Mouse (Mus musculus) left cerebral cortex, adult 9 months (tissue): ENCODE measurements at regions not wholly inside any gene's neighbourhood (a gene's known extent, or its start where the extent isn't known, plus 50 kb on each side); places are given as distances from the start of the nearest gene placed in this dataset.
A peak's percentile ranks its signal among the peaks of the same experiment; 100 is the strongest.

Experiments used
- DNase-seq, 2 experiments: peaks; one replicate each; pipeline ENCODE4 v3.0.0; 2022; ENCODE audit warnings: low spot score in 2 of 2

DNA sequence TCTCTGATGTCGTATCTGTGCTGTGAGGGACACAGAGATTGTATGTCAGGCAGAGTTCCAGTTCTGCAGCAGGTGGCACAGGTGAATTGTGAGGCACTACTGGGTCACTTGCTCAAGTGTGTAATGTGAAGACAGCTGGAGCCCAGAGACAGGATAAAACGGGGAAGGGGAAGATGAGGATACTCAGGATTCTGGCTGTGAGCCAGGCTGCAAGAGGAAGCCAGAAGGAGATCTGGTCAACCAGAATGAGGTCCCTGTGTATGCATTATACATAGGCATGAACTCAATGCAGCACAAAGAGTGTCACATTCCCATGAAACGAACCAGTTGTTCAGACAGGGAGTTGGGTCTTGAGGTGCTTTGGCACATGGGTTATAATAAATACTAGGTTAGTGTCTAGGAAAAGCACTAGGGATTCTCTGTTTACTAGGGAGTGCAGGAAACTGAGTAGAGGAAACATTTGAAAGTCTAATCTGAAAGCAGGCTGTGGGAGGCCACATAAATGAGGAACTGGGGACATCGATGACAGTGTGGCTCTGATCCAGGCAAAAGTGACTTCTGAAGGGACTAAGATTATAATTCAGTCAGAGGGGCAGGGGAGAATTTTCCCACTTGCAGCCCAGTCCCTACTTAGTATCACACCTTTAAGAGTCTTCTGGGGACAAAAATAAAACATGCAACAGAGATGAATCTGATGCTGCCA, 109.9 kb upstream of the Rxfp2 start:
- DNase-seq, result no peak

GRCm38 (mm10) chr5:149909108-149909739, 109.3 kb upstream of the Rxfp2 start:
- no peak for DNase-seq

DNA sequence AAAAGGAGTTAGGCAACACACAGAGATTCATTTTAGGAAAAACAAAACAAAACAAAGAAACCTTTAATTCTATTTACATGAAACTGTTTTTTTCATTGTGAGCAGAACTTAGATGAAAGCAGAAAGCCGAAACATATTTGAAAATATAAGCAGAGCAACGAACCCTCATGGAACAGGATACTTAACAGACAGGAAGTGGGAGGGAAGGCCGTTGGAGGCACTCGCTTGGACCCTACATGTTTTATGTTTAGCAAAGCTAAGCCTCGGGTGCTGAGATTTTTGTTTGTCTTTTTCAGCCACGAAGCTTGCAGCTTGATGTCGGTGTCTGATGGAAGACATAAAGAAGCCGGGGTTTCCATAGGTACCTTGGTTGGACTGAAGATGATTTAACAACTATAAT, 108.5 kb upstream of the Rxfp2 start:
- no peak for DNase-seq

DNA sequence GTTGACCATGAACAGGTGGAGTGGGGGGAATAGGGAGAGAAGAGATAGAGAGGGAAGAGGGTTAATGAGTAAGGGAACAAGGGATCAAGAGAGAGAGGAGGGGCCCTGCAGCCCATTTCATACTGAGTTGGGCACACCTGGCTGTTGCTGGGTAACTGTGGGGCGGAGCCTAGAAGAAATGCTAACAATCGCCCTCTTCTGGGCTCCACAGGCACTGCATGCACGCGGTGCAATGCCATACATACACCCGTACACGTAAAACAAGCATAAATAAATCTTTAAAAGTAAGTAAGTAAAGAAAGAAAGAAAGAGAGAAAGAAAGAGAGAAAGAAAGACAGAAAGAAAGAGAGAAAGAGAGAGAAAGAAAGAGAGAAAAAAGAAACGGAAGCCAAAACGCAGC, 106.5 kb upstream of the Rxfp2 start:
- DNase-seq, result no peak

DNA sequence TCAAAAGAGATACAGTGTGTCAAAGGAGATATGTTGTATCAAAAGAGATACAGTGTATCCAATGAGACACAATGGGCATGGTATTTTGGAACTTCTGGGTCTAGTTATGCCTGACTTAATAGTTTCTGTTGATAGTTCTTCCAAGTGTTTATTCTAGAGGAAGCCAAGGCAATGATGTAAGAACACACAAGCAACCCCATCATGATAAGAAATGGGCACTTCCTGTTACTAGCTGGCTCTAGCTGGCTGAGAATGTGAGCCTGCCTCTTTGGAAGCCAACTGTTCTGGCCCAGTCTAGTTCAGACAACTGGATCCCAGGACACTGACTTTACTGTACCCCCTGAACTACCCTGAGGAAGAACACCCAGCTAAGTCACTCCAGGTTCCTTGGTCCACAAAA, 102.7 kb upstream of the Rxfp2 start:
- DNase-seq, result no peak

DNA sequence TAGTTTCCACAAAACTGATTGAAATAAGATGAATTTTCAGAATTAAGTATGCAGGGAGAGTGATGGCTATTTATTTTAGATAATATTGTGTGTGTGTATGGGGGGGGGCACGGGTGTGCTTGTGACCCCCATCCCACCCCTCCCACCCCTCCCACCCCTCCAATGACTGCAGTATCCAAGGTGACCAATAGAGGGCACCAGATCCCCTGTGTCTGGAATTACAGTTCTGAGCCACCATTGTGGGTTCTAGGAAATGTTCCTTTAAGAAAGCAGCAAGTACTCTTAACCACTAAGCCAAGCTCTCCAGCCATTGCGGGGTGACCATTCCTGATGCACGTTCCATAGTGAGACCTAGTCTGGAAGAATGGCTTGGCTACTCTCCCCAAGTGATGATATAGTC, 101.1 kb upstream of the Rxfp2 start:
- no peak for DNase-seq

- DNase-seq, result no peak
Observed at GRCm38 (mm10) chr5:149919097-149919496, 99.4 kb upstream of the Rxfp2 start.

GRCm38 (mm10) chr5:149920326-149920725, 98.1 kb upstream of the Rxfp2 start:
- DNase-seq, result no peak

DNA sequence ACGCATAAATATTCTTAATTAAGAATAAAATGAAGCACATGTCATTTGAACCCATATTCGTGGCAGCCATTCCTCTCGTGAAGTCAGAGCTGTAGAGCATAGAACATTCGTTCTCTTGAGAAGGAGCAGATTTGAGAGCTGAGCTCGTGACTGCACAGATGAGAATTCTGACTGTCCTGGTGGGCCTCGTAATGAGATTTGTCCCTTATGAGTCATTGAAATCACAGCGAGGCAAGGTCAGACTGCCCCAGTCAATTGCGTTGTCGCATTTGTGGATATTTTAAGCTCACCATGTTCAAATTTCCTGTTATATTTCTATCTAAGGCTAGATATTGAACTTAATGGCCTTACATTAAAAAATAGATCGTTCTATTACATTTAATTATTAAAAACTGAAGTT, 94.0 kb upstream of the Rxfp2 start:
- DNase-seq, result no peak

DNA sequence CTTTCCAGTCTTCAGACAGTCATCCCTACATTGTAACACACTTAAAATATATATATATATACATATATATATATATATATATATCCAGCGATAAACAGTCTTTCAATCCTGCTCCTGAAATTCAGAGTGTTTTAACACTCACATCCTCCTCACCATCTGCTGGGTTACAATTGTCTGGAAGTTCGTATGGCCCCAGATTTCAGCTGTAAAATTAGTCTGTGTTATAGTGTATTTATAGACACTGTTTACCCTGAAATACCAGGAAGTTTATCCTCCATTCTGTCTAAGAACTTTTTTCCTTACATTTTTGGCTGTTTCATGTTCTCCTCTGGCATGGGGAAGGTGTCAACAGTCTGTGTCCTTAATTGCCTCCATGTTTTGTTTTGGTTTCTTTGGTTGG, 91.7 kb upstream of the Rxfp2 start:
- peak; percentile 14 to 46 for DNase-seq

DNA sequence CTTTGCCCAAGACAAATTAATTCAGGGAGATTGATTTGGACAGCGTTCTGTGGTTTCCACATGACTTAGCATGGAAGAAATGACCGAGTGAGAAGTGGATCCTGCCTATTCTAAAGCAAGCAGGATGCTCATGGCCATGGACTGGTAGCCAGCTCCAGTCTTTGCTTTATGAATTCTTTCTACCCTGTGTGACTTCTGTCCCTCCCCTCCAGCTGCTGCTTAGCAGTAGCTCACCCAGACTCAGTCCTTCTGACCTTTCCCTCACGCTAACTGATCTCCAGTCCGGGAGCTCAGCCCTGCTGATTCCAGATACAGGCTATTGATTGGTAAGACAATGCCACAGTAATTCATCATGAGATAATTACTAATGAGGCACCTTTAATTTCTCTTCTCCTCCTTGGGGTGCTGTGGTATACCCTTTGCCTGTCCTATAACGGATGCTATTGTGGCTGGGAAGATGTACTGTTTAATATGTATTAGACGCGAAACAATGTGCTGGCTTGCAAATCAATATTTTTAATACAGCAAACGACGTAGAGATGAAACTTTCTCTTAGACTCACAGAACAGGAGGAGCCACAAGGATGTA, 86.8 kb upstream of the Rxfp2 start:
- DNase-seq, result no peak

DNA sequence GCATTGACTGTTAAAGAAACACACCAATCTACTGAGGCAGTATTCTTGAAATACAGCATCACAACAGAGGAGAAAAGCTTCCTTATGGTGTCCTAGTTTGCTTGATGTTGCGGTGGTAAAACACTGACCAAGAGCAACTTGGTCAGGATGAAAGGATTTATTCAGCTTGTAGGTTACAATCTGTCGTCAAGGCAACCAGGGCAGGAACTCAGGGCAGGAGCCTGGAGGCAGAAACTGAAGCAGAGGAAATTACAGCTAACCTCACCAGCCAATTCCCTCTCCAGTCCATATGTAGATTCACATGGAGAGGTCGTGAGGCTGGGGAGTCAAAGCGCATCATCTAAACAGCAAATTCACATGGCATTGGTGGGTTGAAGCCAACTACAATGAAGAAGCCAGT, 86.3 kb upstream of the Rxfp2 start:
- no peak for DNase-seq

DNA sequence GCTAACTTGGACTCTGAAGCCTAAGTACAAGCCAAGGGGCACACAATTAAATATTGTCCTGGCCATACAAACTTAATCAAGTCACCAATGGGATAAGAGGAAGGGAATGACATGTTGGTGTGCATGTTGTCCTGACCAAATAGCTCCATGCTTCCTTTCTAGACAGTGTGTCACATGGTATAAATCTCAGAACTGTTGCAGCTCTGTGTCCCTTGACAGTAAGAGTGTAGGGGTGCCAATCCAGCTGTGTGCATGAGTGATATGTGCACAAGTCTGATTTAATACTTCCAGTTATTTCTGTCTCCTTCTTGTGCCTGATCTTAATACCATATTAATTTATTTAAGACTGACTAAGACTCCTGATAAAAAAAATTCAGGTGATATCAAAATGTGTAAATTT, 72.8 kb upstream of the Rxfp2 start:
- no peak for DNase-seq

GRCm38 (mm10) chr5:149947491-149947890, 71.0 kb upstream of the Rxfp2 start:
- no peak for DNase-seq

GRCm38 (mm10) chr5:149956931-149957330, 61.5 kb upstream of the Rxfp2 start:
- DNase-seq, result no peak

DNA sequence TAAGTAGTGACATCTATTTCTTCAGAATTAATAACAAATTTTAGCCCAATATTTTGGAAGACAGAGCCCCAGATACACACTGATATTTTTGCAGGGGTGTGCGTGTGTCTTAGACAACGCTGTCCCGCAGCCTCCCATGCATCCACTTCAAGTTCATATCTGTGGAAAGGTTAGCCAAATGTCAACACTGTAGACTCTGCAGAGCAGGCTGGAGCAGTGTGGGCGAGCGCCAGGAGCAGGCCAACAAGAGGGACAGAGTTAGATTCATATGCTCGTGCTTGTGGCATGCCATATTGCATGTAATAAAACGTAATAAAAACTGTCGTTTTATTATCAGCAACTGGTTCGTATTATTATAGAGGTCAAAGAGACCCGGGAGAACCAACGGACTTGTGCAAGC, 57.3 kb upstream of the Rxfp2 start:
- no peak for DNase-seq

DNA sequence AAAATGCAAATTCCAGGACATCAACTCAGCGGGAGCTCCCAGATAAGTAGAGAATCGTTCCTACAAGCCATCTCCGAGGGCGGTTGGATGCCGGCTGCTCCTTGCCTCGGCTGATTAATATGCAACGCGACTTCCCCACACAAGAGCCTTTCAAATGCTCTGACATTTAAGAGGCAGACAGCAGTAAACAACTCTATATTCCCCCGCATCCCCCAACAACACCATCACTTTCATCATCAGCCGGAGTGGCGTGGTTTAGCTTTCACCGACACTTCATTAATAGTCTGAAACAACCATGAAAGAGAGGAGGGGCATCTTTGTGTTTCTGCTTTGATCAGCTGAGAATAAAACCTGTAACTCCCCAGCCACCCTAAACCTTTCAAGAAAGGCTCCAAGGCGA, 53.7 kb upstream of the Rxfp2 start:
- peak in 1 of 2 experiments; percentile 27 for DNase-seq
